ENCODE assay signal across 14 mouse cellular contexts in the genomic region with DNA sequence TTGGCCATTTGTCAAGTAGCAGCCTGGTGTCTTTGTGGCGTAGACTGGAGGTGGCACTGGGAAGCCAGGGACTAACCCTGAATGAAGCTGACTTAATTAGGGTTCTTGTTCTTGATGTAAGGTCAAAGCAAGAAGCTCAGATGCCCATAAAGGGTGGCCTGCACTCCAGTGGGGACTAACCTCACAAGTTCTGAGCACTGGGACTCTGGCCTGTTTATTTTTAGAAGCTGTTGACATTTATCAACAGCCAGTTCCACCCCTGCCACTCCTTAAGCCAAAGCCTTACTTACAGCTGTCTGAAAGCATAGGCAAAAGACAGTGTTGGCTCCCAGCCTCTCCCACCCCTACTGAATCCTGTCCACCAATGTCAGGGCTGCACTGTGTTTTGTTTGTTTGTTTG. TPM values are rescaled to one million over a fixed set of nuclear protein-coding genes. Genes with fewer than 3 reads are reported as not detected.
DNase-seq lines count a peak whose midpoint lies in the region; ATAC-seq and TF ChIP-seq lines count a peak whose summit lies in the region.
"Had no signal": no experiment of that assay in that cellular context is flagged by ENCODE, and none has a peak within 500 bp of the region (broad histone marks: within the 10 kb centered on the region; RNA-seq: fewer than 3 reads in every experiment).

No protein-coding gene starts in this region.

- 0 out of 2 replicates have a peak, but pooled peaks have one; percentile 34 for ATAC-seq in embryonic facial prominence, embryonic 14.5 days (ENCODE audit: low read depth)
- 0 out of 2 replicates have a peak, but pooled peaks have one; percentile 20 for ATAC-seq in heart, embryonic 13.5 days (ENCODE audit: extremely low read depth, insufficient number of reproducible peaks, low FRiP score, low TSS enrichment)
- 0 out of 2 replicates have a peak, but pooled peaks have one; percentile 15 for ATAC-seq in liver, embryonic 16.5 days (ENCODE audit: low read depth)
- ATAC-seq: midbrain, embryonic 15.5 days had no signal

- WGBS in embryonic facial prominence, embryonic 14.5 days = 50% methylated on average over 1 of the region's 1 CpGs
- WGBS in embryonic facial prominence, embryonic 10.5 days = 81% methylated on average over 1 of the region's 1 CpGs
- WGBS in heart, embryonic 13.5 days = 41% methylated on average over 1 of the region's 1 CpGs
- 72% methylated on average over 1 of the region's 1 CpGs for WGBS in liver, embryonic 16.5 days (ENCODE audit: insufficient replicate concordance)
- WGBS in thymus, adult 2 months = 87% methylated on average over 1 of the region's 1 CpGs

- H3K9me3 ChIP-seq in embryonic facial prominence, embryonic 14.5 days (ENCODE audit: control insufficient read depth, low read length) = no peaks in the 10 kb centered on the region
- no peaks in the 10 kb centered on the region for H3K9me3 ChIP-seq in embryonic facial prominence, embryonic 10.5 days
- H3K9me3 ChIP-seq in heart, embryonic 13.5 days = no peaks in the 10 kb centered on the region
- no peaks in the 10 kb centered on the region for H3K9me3 ChIP-seq in liver, embryonic 16.5 days (replicated peaks; ENCODE audit: control insufficient read depth, low read length)
- H3K9me3 ChIP-seq: limb, embryonic 12.5 days; midbrain, embryonic 15.5 days; neural tube, embryonic 15.5 days had no signal

- no peak overlapping the region for H3K27ac ChIP-seq in embryonic facial prominence, embryonic 14.5 days (replicated peaks; ENCODE audit: low read depth, low read length)
- no peak overlapping the region for H3K27ac ChIP-seq in embryonic facial prominence, embryonic 10.5 days (replicated peaks)
- peak overlapping the region; percentile 94 for H3K27ac ChIP-seq in heart, embryonic 13.5 days (replicated peaks)
- H3K27ac ChIP-seq in liver, embryonic 16.5 days (ENCODE audit: low read length) = peak overlapping the region; percentile 79; the same call in 1 of the 2 replicates
- no peak overlapping the region for H3K27ac ChIP-seq in thymus, adult 2 months (ENCODE audit: control insufficient read depth, insufficient read depth, low read length)
- H3K27ac ChIP-seq: hindbrain, embryonic 14.5 days; limb, embryonic 12.5 days; midbrain, embryonic 15.5 days; neural tube, embryonic 15.5 days had no signal

- H3K27me3 ChIP-seq in embryonic facial prominence, embryonic 14.5 days (replicated peaks; ENCODE audit: control insufficient read depth, insufficient read depth, low read length) = no peaks in the 10 kb centered on the region
- H3K27me3 ChIP-seq in embryonic facial prominence, embryonic 10.5 days (replicated peaks; ENCODE audit: low read depth, poor library complexity, severe bottlenecking) = no peaks in the 10 kb centered on the region
- no peaks in the 10 kb centered on the region for H3K27me3 ChIP-seq in heart, embryonic 13.5 days (replicated peaks)
- H3K27me3 ChIP-seq in liver, embryonic 16.5 days (ENCODE audit: control insufficient read depth, insufficient read depth, low read depth, low read length) = no peaks in the 10 kb centered on the region
- no peaks in the 10 kb centered on the region for H3K27me3 ChIP-seq in thymus, adult 2 months (ENCODE audit: control insufficient read depth, insufficient read depth, low read length)
- H3K27me3 ChIP-seq: midbrain, embryonic 15.5 days; neural tube, embryonic 15.5 days had no signal

- peaks cover 11% of the 10 kb centered on the region for H3K4me1 ChIP-seq in embryonic facial prominence, embryonic 14.5 days (ENCODE audit: control insufficient read depth, insufficient read depth, low read length)
- peaks cover 12% of the 10 kb centered on the region for H3K4me1 ChIP-seq in embryonic facial prominence, embryonic 10.5 days
- H3K4me1 ChIP-seq in heart, embryonic 13.5 days = peaks cover 79% of the 10 kb centered on the region
- peaks cover 60% of the 10 kb centered on the region for H3K4me1 ChIP-seq in liver, embryonic 16.5 days (ENCODE audit: control insufficient read depth, low read depth, low read length)
- peaks cover 21% of the 10 kb centered on the region for H3K4me1 ChIP-seq in thymus, adult 2 months (replicated peaks; ENCODE audit: control insufficient read depth, insufficient read depth, low read length)

- DNase-seq in embryonic facial prominence, embryonic 14.5 days (ENCODE audit: low spot score) = no peak
- no peak for DNase-seq in embryonic facial prominence, embryonic 10.5 days (ENCODE audit: low spot score)
- peak; percentile 37 for DNase-seq in MN1 (ENCODE audit: low spot score)
- DNase-seq in left cerebral cortex, adult 18-20 months (ENCODE audit: low spot score in 2 of 2) = no peak
- DNase-seq in thymus, adult 2 months = no peak
- DNase-seq in thymus, postnatal 36 days = no peak
- DNase-seq: adrenal gland, adult 2 months; kidney, adult 9 months had no signal

- no peak overlapping the region for H3K4me3 ChIP-seq in embryonic facial prominence, embryonic 14.5 days (ENCODE audit: low read depth, low read length)
- no peak overlapping the region for H3K4me3 ChIP-seq in embryonic facial prominence, embryonic 10.5 days
- H3K4me3 ChIP-seq in heart, embryonic 13.5 days = no peak overlapping the region
- H3K4me3 ChIP-seq in liver, embryonic 16.5 days (ENCODE audit: low read depth, low read length) = no peak overlapping the region
- H3K4me3 ChIP-seq in thymus, adult 2 months (ENCODE audit: control insufficient read depth, insufficient read depth, low read length) = no peak overlapping the region
- H3K4me3 ChIP-seq: limb, embryonic 12.5 days; midbrain, embryonic 15.5 days; neural tube, embryonic 15.5 days had no signal

- no peak for TF ChIP-seq POLR2A in thymus, adult 2 months (IDR thresholded peaks at IDR 0.05; ENCODE audit: control insufficient read depth, extremely low read depth, insufficient read depth, low read length, poor library complexity)

- no peaks in the 10 kb centered on the region for H3K36me3 ChIP-seq in embryonic facial prominence, embryonic 14.5 days (ENCODE audit: control insufficient read depth, insufficient read depth, low read length)
- H3K36me3 ChIP-seq in embryonic facial prominence, embryonic 10.5 days (replicated peaks) = no peaks in the 10 kb centered on the region
- no peaks in the 10 kb centered on the region for H3K36me3 ChIP-seq in heart, embryonic 13.5 days
- no peaks in the 10 kb centered on the region for H3K36me3 ChIP-seq in liver, embryonic 16.5 days (ENCODE audit: control insufficient read depth, insufficient read depth)
- no peaks in the 10 kb centered on the region for H3K36me3 ChIP-seq in thymus, adult 2 months (ENCODE audit: control insufficient read depth, insufficient read depth, low read length)
- H3K36me3 ChIP-seq: limb, embryonic 12.5 days; midbrain, embryonic 15.5 days; neural tube, embryonic 15.5 days had no signal

- no peak for TF ChIP-seq CTCF in thymus, adult 2 months (IDR thresholded peaks at IDR 0.05; ENCODE audit: borderline replicate concordance, control insufficient read depth, extremely low read depth, insufficient read depth, low read length, poor library complexity)

- no peak overlapping the region for H3K9ac ChIP-seq in embryonic facial prominence, embryonic 14.5 days (ENCODE audit: low read depth, low read length)
- peak overlapping the region; percentile 45 for H3K9ac ChIP-seq in heart, embryonic 13.5 days
- peak overlapping the region; percentile 9; the same call in 1 of the 2 replicates for H3K9ac ChIP-seq in liver, embryonic 16.5 days (ENCODE audit: low read depth, low read length)
- H3K9ac ChIP-seq: hindbrain, embryonic 14.5 days; limb, embryonic 12.5 days; midbrain, embryonic 15.5 days; neural tube, embryonic 15.5 days had no signal

- H3K4me2 ChIP-seq in embryonic facial prominence, embryonic 14.5 days (ENCODE audit: low read depth, low read length) = no peak overlapping the region
- peak overlapping the region; percentile 48 for H3K4me2 ChIP-seq in heart, embryonic 13.5 days
- no peak overlapping the region for H3K4me2 ChIP-seq in liver, embryonic 16.5 days (ENCODE audit: low read depth, low read length)
- H3K4me2 ChIP-seq: hindbrain, embryonic 14.5 days; limb, embryonic 12.5 days; midbrain, embryonic 15.5 days; neural tube, embryonic 15.5 days had no signal

RNA-seq across cellular contexts. Expression of a gene that starts 9.3 kb away (rescaled TPM):
- 13.6 and 14.5 TPM in 2 replicates for polyA plus RNA-seq in embryonic facial prominence, embryonic 14.5 days (2014; fragmentation: Nextera tagmentation; extraction: Ambion mirVana)
- 15.3 and 15.4 TPM in 2 replicates for polyA plus RNA-seq in embryonic facial prominence, embryonic 10.5 days (2016; fragmentation: Nextera tagmentation; extraction: Ambion mirVana)
- 17.1 and 19.9 TPM in 2 replicates for polyA plus RNA-seq in heart, embryonic 13.5 days (2015; fragmentation: Nextera tagmentation; extraction: Ambion mirVana)
- 6.8 and 8.8 TPM in 2 replicates for polyA plus RNA-seq in liver, embryonic 16.5 days (2015; fragmentation: Nextera tagmentation; extraction: Ambion mirVana)
- 1 to 10 TPM; 5.1 to 5.2 TPM for total RNA-seq in left cerebral cortex, adult 18-20 months (2021)
- polyA plus RNA-seq in thymus, adult 2 months (2012; rRNA removed) = 1.5 and 1.7 TPM in 2 replicates

RNA-seq across cellular contexts. Expression of a gene that starts 44.2 kb away (rescaled TPM):
- polyA plus RNA-seq in embryonic facial prominence, embryonic 14.5 days (2014; fragmentation: Nextera tagmentation; extraction: Ambion mirVana) = 13.9 and 18.1 TPM in 2 replicates
- 0.39 and 0.70 TPM in 2 replicates for polyA plus RNA-seq in embryonic facial prominence, embryonic 10.5 days (2016; fragmentation: Nextera tagmentation; extraction: Ambion mirVana)
- polyA plus RNA-seq in heart, embryonic 13.5 days (2015; fragmentation: Nextera tagmentation; extraction: Ambion mirVana) = 170 and 207 TPM in 2 replicates
- 0.34 and 0.77 TPM in 2 replicates for polyA plus RNA-seq in liver, embryonic 16.5 days (2015; fragmentation: Nextera tagmentation; extraction: Ambion mirVana)
- 1 to 10 TPM; 1.0 to 1.6 TPM for total RNA-seq in left cerebral cortex, adult 18-20 months (2021)
- 0.11 and 9.2 TPM in 2 replicates for polyA plus RNA-seq in thymus, adult 2 months (2012; rRNA removed)
- polyA plus RNA-seq: hindbrain, embryonic 14.5 days; midbrain, embryonic 15.5 days had no signal

RNA-seq across cellular contexts. Expression of a gene that starts 50.8 kb away (rescaled TPM):
- polyA plus RNA-seq in embryonic facial prominence, embryonic 14.5 days (2014; fragmentation: Nextera tagmentation; extraction: Ambion mirVana) = 367 TPM in 2 replicates
- polyA plus RNA-seq in embryonic facial prominence, embryonic 10.5 days (2016; fragmentation: Nextera tagmentation; extraction: Ambion mirVana) = 183 TPM in 2 replicates
- 305 and 332 TPM in 2 replicates for polyA plus RNA-seq in heart, embryonic 13.5 days (2015; fragmentation: Nextera tagmentation; extraction: Ambion mirVana)
- polyA plus RNA-seq in liver, embryonic 16.5 days (2015; fragmentation: Nextera tagmentation; extraction: Ambion mirVana) = 181 and 197 TPM in 2 replicates
- 100 to 1,000 TPM; 269 to 280 TPM for total RNA-seq in left cerebral cortex, adult 18-20 months (2021)
- polyA plus RNA-seq in thymus, adult 2 months (2012; rRNA removed) = 345 and 388 TPM in 2 replicates

Comparison
In these comparisons a context has a peak if more than half of its experiments do, and no peak if none do; other contexts are left out.
1. H3K27ac ChIP-seq: peak in heart, embryonic 13.5 days (single experiment) and liver, embryonic 16.5 days (single experiment); none in embryonic facial prominence, embryonic 14.5 days (single experiment), embryonic facial prominence, embryonic 10.5 days (single experiment) and thymus, adult 2 months (single experiment).
2. Peak in every context shown above with its lines, with median percentiles within 50 percentile points of each other: ATAC-seq.